Mouse (Mus musculus): ENCODE measurements around the gene Clybl.

GRCm38 (mm10) chr14:122414786-122415185, 233.3 kb downstream of the Clybl start:
- no peak for TF ChIP-seq CTCF (IDR thresholded peaks at IDR 0.05; ENCODE audit: low read depth)
- no peak for TF ChIP-seq EP300 (optimal IDR thresholded peaks at IDR 0.05)

Data from stomach, postnatal 0 days (tissue).